Mouse (Mus musculus) adrenal gland, adult 2 months (tissue): ENCODE measurements around the gene Dna2. TPM values are rescaled to one million over a fixed set of nuclear protein-coding genes. Genes with fewer than 3 reads are reported as not detected.

Source experiments
- polyA plus RNA-seq: library from polyadenylated mRNA; depleted of rRNA; stranded (reverse); fragments of >200 nt; gene quantifications from 2 replicates; pipeline ENCODE4 v1.2.3, GENCODE M21; 2012; rRNA removed
- total RNA-seq, 2 experiments: library from RNA; stranded (reverse); gene quantifications; 2 replicates each; pipeline ENCODE4 v1.2.3; 2021

Gene Dna2
- total and polyA plus RNA-seq, 3 experiments, result 0.61 to 1.2 (median 0.83) TPM

Other genes with a start within 250 kb of the Dna2 start
- gene Stox1, start 220.9 kb upstream of the Dna2 start, total RNA-seq, result 1 to 10 TPM in 1 of 2 experiments, under 1 TPM in 1; 0.61 to 1.1 TPM
- 0.18 TPM in 1 of 2 replicates, not detected in the other for gene Stox1, start 220.9 kb upstream of the Dna2 start, polyA plus RNA-seq
- 100 to 1,000 TPM in 1 of 2 experiments, 10 to 100 TPM in 1; 48.2 to 114 TPM for gene Ccar1, start 154.7 kb upstream of the Dna2 start, total RNA-seq
- gene Ccar1, start 154.7 kb upstream of the Dna2 start, polyA plus RNA-seq, result 32.4 and 49.1 TPM in 2 replicates
- 1 to 10 TPM; 2.7 to 3.0 TPM for gene Tet1, start 38.0 kb upstream of the Dna2 start, total RNA-seq
- 0.44 and 0.52 TPM in 2 replicates for gene Tet1, start 38.0 kb upstream of the Dna2 start, polyA plus RNA-seq
- gene Slc25a16, start 26.4 kb upstream of the Dna2 start, total RNA-seq, result 10 to 100 TPM; 42.9 to 44.6 TPM
- gene Slc25a16, start 26.4 kb upstream of the Dna2 start, polyA plus RNA-seq, result 46.5 and 46.8 TPM in 2 replicates
- 10 to 100 TPM; 11.2 to 16.3 TPM for gene Rufy2, start 33.2 kb downstream of the Dna2 start, total RNA-seq
- 1.9 and 2.1 TPM in 2 replicates for gene Rufy2, start 33.2 kb downstream of the Dna2 start, polyA plus RNA-seq
- 10 to 100 TPM; 40.3 to 42.4 TPM for gene Hnrnph3, start 77.2 kb downstream of the Dna2 start, total RNA-seq
- gene Hnrnph3, start 77.2 kb downstream of the Dna2 start, polyA plus RNA-seq, result 2.4 and 3.7 TPM in 2 replicates
- gene Pbld2, start 77.3 kb downstream of the Dna2 start, total RNA-seq, result 1 to 10 TPM; 3.1 to 3.9 TPM
- gene Pbld2, start 77.3 kb downstream of the Dna2 start, polyA plus RNA-seq, result 0.87 and 1.4 TPM in 2 replicates
- gene Pbld1, start 113.1 kb downstream of the Dna2 start, total RNA-seq, result 1 to 10 TPM; 2.0 to 3.0 TPM
- 0.40 and 0.90 TPM in 2 replicates for gene Pbld1, start 113.1 kb downstream of the Dna2 start, polyA plus RNA-seq
- gene Atoh7, start 152.6 kb downstream of the Dna2 start, total RNA-seq, result not detected
- 0.10 TPM in 1 of 2 replicates, not detected in the other for gene Atoh7, start 152.6 kb downstream of the Dna2 start, polyA plus RNA-seq